Mouse (Mus musculus) liver, embryonic 14.5 days (tissue): ENCODE results near the gene Lhb. TPM values are rescaled to one million over a fixed set of nuclear protein-coding genes. Genes with fewer than 3 reads are reported as not detected.

ENCODE experiments used
- ATAC-seq: fragments of 200-750 bp; cut with Nextera tagmentation; 2 replicates; pipeline ENCODE4 v1.8.0; 2017; ENCODE audit warnings: moderate number of reproducible peaks, mild to moderate bottlenecking, moderate library complexity; ENCODE audit not compliant: insufficient read depth
- DNase-seq, 3 experiments: peaks; one replicate each; pipeline ENCODE4 v3.0.0-alpha.2; 2012 to 2013; ENCODE audit warnings: low read depth in 3 of 3, low spot score in 3 of 3
- H3K27ac ChIP-seq: fragments of 300-500 bp; sonication (generic); 2 replicates; pipeline ENCODE4 v1.5.1; 2014; ENCODE audit warnings: moderate library complexity, mild to moderate bottlenecking, control low read depth, inconsistent platforms
- H3K27me3 ChIP-seq: fragments of 300-500 bp; sonication (generic); 2 replicates; pipeline ENCODE4 v1.6.1; 2014; ENCODE audit warnings: mild to moderate bottlenecking, low read length, moderate library complexity; ENCODE audit not compliant: control insufficient read depth, insufficient read depth
- H3K36me3 ChIP-seq: fragments of 300-500 bp; sonication (generic); replicated peaks from 2 replicates; pipeline ENCODE4 v1.6.1; 2014; ENCODE audit warnings: low read depth; ENCODE audit not compliant: control insufficient read depth, insufficient read depth
- H3K4me1 ChIP-seq, 2 experiments: fragments of 200-500 bp in 1 of 2; fragments of 300-500 bp in 1 of 2; sonication (generic) in 1 of 2; replicated peaks; 2 replicates each; pipeline ENCODE4 v1.6.1; 2012 to 2014; ENCODE audit warnings: antibody characterized with exemption in 1 of 2, inconsistent platforms in 1 of 2, low read length in 1 of 2; ENCODE audit not compliant: control insufficient read depth in 2 of 2, insufficient read depth in 2 of 2
- H3K4me2 ChIP-seq: fragments of 300-500 bp; sonication (generic); 2 replicates; pipeline ENCODE4 v1.6.1; 2014; ENCODE audit warnings: low read depth, mild to moderate bottlenecking, control low read depth, moderate library complexity
- H3K4me3 ChIP-seq, 2 experiments: fragments of 200-500 bp in 1 of 2; fragments of 300-500 bp in 1 of 2; sonication (generic) in 1 of 2; 2 replicates each; pipeline ENCODE4 v1.5.1; 2012 to 2014; ENCODE audit warnings: low read depth in 2 of 2, low read length in 2 of 2, mild to moderate bottlenecking in 2 of 2, control low read depth in 1 of 2, inconsistent platforms in 1 of 2, moderate library complexity in 1 of 2; ENCODE audit not compliant: insufficient read depth in 1 of 2
- H3K9ac ChIP-seq: fragments of 300-500 bp; sonication (generic); replicated peaks from 2 replicates; pipeline ENCODE4 v1.6.1; 2014; ENCODE audit warnings: mild to moderate bottlenecking, control low read depth, moderate library complexity
- H3K9me3 ChIP-seq: fragments of 300-500 bp; sonication (generic); 2 replicates; pipeline ENCODE4 v1.6.1; 2016; ENCODE audit warnings: low read length, mixed read lengths; ENCODE audit not compliant: control insufficient read depth
- CTCF ChIP-seq: IDR thresholded peaks from 2 replicates; pipeline ENCODE4 v1.5.1; 2016; ENCODE audit warnings: antibody characterized with exemption, low read depth, control low read depth
- EP300 ChIP-seq: IDR thresholded peaks from 2 replicates; pipeline ENCODE4 v1.6.1; 2016; ENCODE audit warnings: antibody characterized with exemption, low read depth
- WGBS: fragments of 180-500 bp; shearing (Covaris S2); extraction: QIAGEN DNeasy Blood & Tissue Kit; methylation state at CpG from one replicate; pipeline ENCODE4 v1.1.7; 2014; ENCODE audit not compliant: insufficient replicate concordance; 5-methylcytosine and 5-hydroxymethylcytosine counted together
- polyA plus RNA-seq, 2 experiments: library from polyadenylated mRNA; depleted of rRNA in 1 of 2; stranded (reverse) in 1 of 2; unstranded in 1 of 2; fragments of >200 nt; fragmentation: Nextera tagmentation in 1 of 2; extraction: Ambion mirVana in 1 of 2; gene quantifications; 2 replicates each; pipeline versions ENCODE4 v1.2.1 to v1.2.3; 2012 to 2014

The Lhb gene
- polyA plus RNA-seq, 2 experiments = not detected

DNA sequence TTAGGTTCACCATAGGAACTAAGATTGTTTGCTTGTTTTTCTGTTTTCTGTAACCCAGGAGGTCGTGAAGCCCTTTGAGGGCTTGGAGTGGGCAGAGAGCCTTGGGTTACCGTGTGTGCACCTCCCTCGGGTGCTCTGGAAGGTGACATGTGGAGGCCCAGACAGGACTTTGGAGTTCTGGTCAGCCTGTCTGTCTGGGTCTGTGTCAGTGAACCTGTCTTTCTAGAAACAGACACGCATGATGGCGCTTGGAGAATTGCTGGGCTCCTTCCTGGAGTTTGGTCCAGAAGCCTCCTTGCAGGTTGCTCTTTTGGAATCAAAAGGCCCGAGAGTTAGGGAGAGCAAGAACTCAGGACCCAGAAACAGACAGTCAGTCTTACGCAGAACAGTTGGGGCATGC is 39.8 kb downstream of the Lhb start:
- 33% methylated on average over 7 of the region's 7 CpGs for whole genome bisulfite sequencing
- Histone ChIP-seq H3K4me3 (peak overlapping the region; percentile 64 to 96), H3K36me3 (peaks cover 39% of the 10 kb centered on the region), H3K27ac (peak overlapping the region; percentile 98), H3K4me2 (peak overlapping the region; percentile 97), H3K4me1 (peaks cover 33 to 38% of the 10 kb centered on the region in 2 experiments), H3K9ac (peak overlapping the region; percentile 83), H3K27me3 (no peaks in the 10 kb centered on the region), H3K9me3 (no peaks in the 10 kb centered on the region)
- no peak for DNase-seq
- ATAC-seq = no peak
- TF ChIP-seq CTCF = no peak
- TF ChIP-seq EP300 = no peak

DNA sequence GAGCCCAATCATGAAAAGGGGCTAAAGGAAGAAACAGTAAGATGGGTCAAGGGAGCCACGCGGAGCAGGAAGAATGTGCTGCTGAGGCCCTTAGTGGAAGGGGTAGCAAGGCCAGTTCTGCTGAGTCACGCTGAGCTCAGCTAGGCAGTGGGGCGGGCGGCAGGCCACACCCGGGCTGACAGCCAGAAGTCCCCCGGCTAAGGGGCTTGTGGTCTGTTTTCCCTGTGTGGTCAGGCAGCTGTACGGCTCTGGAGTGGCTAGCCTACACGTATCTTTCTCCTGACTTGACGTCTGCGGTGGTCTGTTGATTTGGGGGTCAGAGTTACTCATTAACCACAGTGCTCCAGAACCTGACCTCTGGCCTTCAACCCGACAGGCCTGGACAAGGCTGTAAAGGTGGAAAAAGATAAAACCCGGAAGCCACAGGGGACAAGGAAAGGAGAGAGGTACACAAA is 40.3 kb downstream of the Lhb start:
- Histone ChIP-seq H3K9ac (peak overlapping the region; percentile 83), H3K4me3 (peak overlapping the region; percentile 64 to 96), H3K4me1 (peaks cover 36 to 44% of the 10 kb centered on the region in 2 experiments), H3K36me3 (peaks cover 39% of the 10 kb centered on the region), H3K27me3 (no peaks in the 10 kb centered on the region), H3K9me3 (no peaks in the 10 kb centered on the region), H3K27ac (peak overlapping the region; percentile 98), H3K4me2 (peak overlapping the region; percentile 97)
- ATAC-seq (peak; percentile 71), DNase-seq (peak; percentile 80 to 87 (median 85))
- TF ChIP-seq EP300 (peak; percentile 52), CTCF (no peak)
- under 1% methylated on average over 13 of the region's 13 CpGs for WGBS

DNA sequence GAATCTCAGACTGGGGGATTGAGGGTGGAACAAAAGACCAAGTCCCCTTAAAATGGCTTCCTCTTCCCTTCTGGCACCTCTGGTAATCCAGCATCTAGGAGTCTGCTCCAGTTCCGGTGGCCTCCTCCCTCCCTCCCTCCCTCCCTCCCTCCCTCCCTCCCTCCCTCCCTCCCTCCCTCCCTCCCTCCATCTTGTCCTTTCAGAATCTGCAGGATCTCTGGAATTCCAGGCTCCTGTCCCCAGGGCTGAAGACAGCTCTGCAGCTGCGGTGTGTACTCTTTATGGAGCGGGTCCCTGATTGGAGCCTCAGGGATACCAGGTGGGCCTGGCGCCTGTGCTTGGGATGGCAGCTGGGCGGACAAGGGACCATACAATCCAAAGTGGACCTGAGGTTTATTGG is 40.7 kb downstream of the Lhb start:
- peaks cover 36 to 46% of the 10 kb centered on the region in 2 experiments for H3K4me1 ChIP-seq
- H3K9ac ChIP-seq = peak overlapping the region; percentile 83
- H3K27ac ChIP-seq = peak overlapping the region; percentile 98
- no peak for TF ChIP-seq CTCF
- TF ChIP-seq EP300 = no peak
- H3K27me3 ChIP-seq = no peaks in the 10 kb centered on the region
- H3K4me2 ChIP-seq = peak overlapping the region; percentile 97
- 58% methylated on average over 5 of the region's 5 CpGs for WGBS
- H3K9me3 ChIP-seq = no peaks in the 10 kb centered on the region
- H3K4me3 ChIP-seq = peak overlapping the region; percentile 64 to 96
- H3K36me3 ChIP-seq = peaks cover 39% of the 10 kb centered on the region
- DNase-seq (no peak), ATAC-seq (peak; percentile 24)

GRCm38 (mm10) chr7:45461781-45462180 is 41.2 kb downstream of the Lhb start:
- H3K4me2 ChIP-seq = peak overlapping the region; percentile 97
- WGBS = 90% methylated on average over 4 of the region's 4 CpGs
- H3K36me3 ChIP-seq = peaks cover 39% of the 10 kb centered on the region
- no peaks in the 10 kb centered on the region for H3K9me3 ChIP-seq
- ATAC-seq (no peak), DNase-seq (no peak)
- TF ChIP-seq EP300 = no peak
- no peak for TF ChIP-seq CTCF
- no peaks in the 10 kb centered on the region for H3K27me3 ChIP-seq
- peak overlapping the region in 1 of 2 experiments; percentile 39; a peak in 2 of 4 replicates for H3K4me3 ChIP-seq
- H3K27ac ChIP-seq = peak overlapping the region; percentile 98
- H3K9ac ChIP-seq = peak overlapping the region; percentile 50
- peaks cover 35 to 43% of the 10 kb centered on the region in 2 experiments for H3K4me1 ChIP-seq

DNA sequence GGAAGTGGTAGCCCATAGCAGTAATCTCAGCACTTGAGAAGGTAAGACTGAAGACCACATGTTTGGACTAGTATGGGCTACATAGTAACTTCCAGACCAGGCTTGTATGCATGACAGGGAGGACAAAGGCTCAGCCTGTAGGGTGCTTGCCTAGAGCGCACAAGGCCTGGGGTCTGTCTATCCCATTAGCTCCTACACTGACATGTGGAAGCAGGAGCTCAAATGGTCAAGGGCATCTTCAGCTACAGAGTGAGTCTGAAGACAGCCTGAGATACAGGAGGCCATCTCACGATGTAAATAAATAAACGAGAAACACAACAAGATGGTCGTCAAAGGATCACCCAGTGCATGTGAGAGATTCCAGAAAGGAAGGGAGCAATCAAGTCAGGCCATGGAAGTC is 41.7 kb downstream of the Lhb start:
- TF ChIP-seq EP300 (no peak), CTCF (no peak)
- Histone ChIP-seq H3K27ac (peak overlapping the region; percentile 98), H3K9me3 (no peaks in the 10 kb centered on the region), H3K27me3 (no peaks in the 10 kb centered on the region), H3K9ac (no peak overlapping the region), H3K4me2 (no peak overlapping the region), H3K4me3 (no peak overlapping the region), H3K4me1 (peaks cover 34 to 44% of the 10 kb centered on the region in 2 experiments), H3K36me3 (peaks cover 38% of the 10 kb centered on the region)
- DNase-seq (no peak), ATAC-seq (no peak)
- WGBS = 87% methylated on average over 4 of the region's 4 CpGs
